27 mouse cellular contexts compared by ENCODE assay signal in genomic region chr12:31395895-31396294, GRCm38 (mm10). TPM values are rescaled to one million over a fixed set of nuclear protein-coding genes. Genes with fewer than 3 reads are reported as not detected.
DNase-seq lines count a peak whose midpoint lies in the region; ATAC-seq lines count a peak whose summit lies in the region.
"Had no signal": no experiment of that assay in that cellular context is flagged by ENCODE, and none has a peak within 500 bp of the region (broad histone marks: within the 10 kb centered on the region; RNA-seq: fewer than 3 reads in every experiment).

No protein-coding gene starts in this region.

- H3K4me1 ChIP-seq in heart, embryonic 12.5 days (replicated peaks) = no peaks in the 10 kb centered on the region
- H3K4me1 ChIP-seq: embryonic facial prominence, embryonic 13.5 days; embryonic facial prominence, embryonic 15.5 days; forebrain, embryonic 10.5 days; forebrain, embryonic 12.5 days had no signal

- no peaks in the 10 kb centered on the region for H3K36me3 ChIP-seq in heart, embryonic 12.5 days
- H3K36me3 ChIP-seq: embryonic facial prominence, embryonic 13.5 days; embryonic facial prominence, embryonic 15.5 days; forebrain, embryonic 10.5 days; forebrain, embryonic 12.5 days had no signal

- H3K27me3 ChIP-seq in heart, embryonic 12.5 days (replicated peaks) = no peaks in the 10 kb centered on the region
- H3K27me3 ChIP-seq: embryonic facial prominence, embryonic 13.5 days; embryonic facial prominence, embryonic 15.5 days; forebrain, embryonic 12.5 days had no signal

- WGBS in heart, embryonic 12.5 days = 92% methylated on average over 1 of the region's 1 CpGs

- no peak overlapping the region for H3K4me2 ChIP-seq in heart, embryonic 12.5 days
- H3K4me2 ChIP-seq: embryonic facial prominence, embryonic 13.5 days; embryonic facial prominence, embryonic 15.5 days; forebrain, embryonic 12.5 days had no signal

- no peak overlapping the region for H3K27ac ChIP-seq in heart, embryonic 12.5 days (ENCODE audit: poor library complexity, severe bottlenecking)
- H3K27ac ChIP-seq: embryonic facial prominence, embryonic 13.5 days; embryonic facial prominence, embryonic 15.5 days; forebrain, embryonic 10.5 days; forebrain, embryonic 12.5 days had no signal

- peak; percentile 51 for DNase-seq in heart, adult 11 months
- DNase-seq in 416B (ENCODE audit: low read depth) = peak; percentile 66
- DNase-seq in gastrocnemius, postnatal 14 days = no peak
- DNase-seq: adrenal gland, adult 2 months; adrenal gland, postnatal 10 days; adrenal gland, postnatal 25 days; cerebellum, adult 11 months; cerebellum, adult 18-20 months; cerebellum, adult 8-10 months; cerebellum, adult 9-11 months; cerebellum, postnatal 14 days; cerebellum, postnatal 36 days; embryo, embryonic 11 days had no signal

- no peak for ATAC-seq in heart, embryonic 12.5 days (ENCODE audit: insufficient number of reproducible peaks, low FRiP score)
- ATAC-seq in megakaryocyte, adult 5-6 weeks (ENCODE audit: poor library complexity, severe bottlenecking) = peak; percentile 63
- ATAC-seq: forebrain, embryonic 14.5 days; forebrain, embryonic 16.5 days had no signal

- intact Hi-C loops in gastrocnemius, postnatal 14 days (cut with DNase I; ENCODE audit: low total_unique reads) = no loop called here

- H3K9me3 ChIP-seq in heart, embryonic 12.5 days (replicated peaks) = no peaks in the 10 kb centered on the region
- H3K9me3 ChIP-seq: embryonic facial prominence, embryonic 13.5 days; embryonic facial prominence, embryonic 15.5 days; forebrain, embryonic 10.5 days; forebrain, embryonic 12.5 days had no signal

- no peak overlapping the region for H3K9ac ChIP-seq in heart, embryonic 12.5 days
- H3K9ac ChIP-seq: embryonic facial prominence, embryonic 13.5 days; embryonic facial prominence, embryonic 15.5 days; forebrain, embryonic 12.5 days had no signal

- no peak overlapping the region for H3K4me3 ChIP-seq in heart, embryonic 12.5 days
- H3K4me3 ChIP-seq: embryonic facial prominence, embryonic 13.5 days; embryonic facial prominence, embryonic 15.5 days; erythroblast, embryonic 14.5 days; forebrain, embryonic 10.5 days; forebrain, embryonic 12.5 days had no signal

RNA-seq across cellular contexts. Expression of gene Slc26a3, which starts 5.2 kb away (rescaled TPM):
- polyA plus RNA-seq in heart, embryonic 12.5 days (2016; fragmentation: Nextera tagmentation; extraction: Ambion mirVana) = 0.10 TPM in 1 of 2 replicates, not detected in the other
- total RNA-seq in megakaryocyte, adult 5-6 weeks (2015) = 0.27 and 0.43 TPM in 2 replicates
- total RNA-seq in megakaryocyte, adult 5-6 weeks (2017) = 0.28 and 2.3 TPM in 2 replicates
- not detected for total RNA-seq in gastrocnemius, postnatal 14 days (2021)
- total RNA-seq: common myeloid progenitor, adult 5-6 weeks; ES-E14; MEL had no signal
- polyA plus RNA-seq: adrenal gland, adult 2 months; C2C12; embryonic facial prominence, embryonic 11.5 days; embryonic facial prominence, embryonic 13.5 days; erythroblast, embryonic 14.5 days; forebrain, embryonic 10.5 days had no signal

RNA-seq across cellular contexts. Expression of gene Dld, which starts 44.6 kb away (rescaled TPM):
- polyA plus RNA-seq in heart, embryonic 12.5 days (2016; fragmentation: Nextera tagmentation; extraction: Ambion mirVana) = 235 and 238 TPM in 2 replicates
- total RNA-seq in megakaryocyte, adult 5-6 weeks (2015) = 68.0 and 73.7 TPM in 2 replicates
- total RNA-seq in megakaryocyte, adult 5-6 weeks (2017) = 76.8 and 86.3 TPM in 2 replicates
- 100 to 1,000 TPM; 181 to 227 TPM for total RNA-seq in gastrocnemius, postnatal 14 days (2021)
